Mouse (Mus musculus): ENCODE data around the gene Tmem245. TPM values are rescaled to one million over a fixed set of nuclear protein-coding genes. Genes with fewer than 3 reads are reported as not detected.

Gene Tmem245
- polyA plus RNA-seq, 1 experiment from 2014 or later, result 6.3 TPM

DNA sequence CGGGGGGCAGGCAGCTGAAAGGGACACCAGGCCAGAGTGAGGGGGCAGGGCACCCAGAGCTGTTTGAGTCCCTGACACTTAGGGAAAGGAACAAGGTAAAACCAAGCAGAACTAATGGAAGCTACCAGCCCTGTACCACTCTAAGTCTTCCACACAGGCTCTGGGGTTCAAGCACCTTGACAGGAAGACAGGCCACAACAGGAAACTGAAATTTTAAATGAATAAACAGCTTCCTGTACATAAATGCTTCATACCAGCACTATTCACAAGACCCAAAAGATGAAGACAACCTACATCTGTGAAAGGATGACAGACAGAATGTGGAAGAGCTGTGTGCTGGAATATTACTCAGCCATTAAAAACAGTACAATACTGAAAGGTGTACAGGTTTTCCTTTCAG is 11.9 kb downstream of the Tmem245 start:
- Histone ChIP-seq H3K4me1 (ENCODE audit: control insufficient read depth, insufficient read depth, low read length) (peaks cover 10% of the 10 kb centered on the region; the same call in 1 of the 2 replicates), H3K27me3 (replicated peaks; ENCODE audit: control insufficient read depth, insufficient read depth, low read length) (no peaks in the 10 kb centered on the region), H3K27ac (ENCODE audit: low read length) (no peak overlapping the region), H3K9me3 (ENCODE audit: control insufficient read depth, low read length) (no peaks in the 10 kb centered on the region), H3K9ac (ENCODE audit: low read depth, low read length) (no peak overlapping the region), H3K4me3 (ENCODE audit: low read length) (no peak overlapping the region), H3K4me2 (ENCODE audit: low read depth, low read length) (no peak overlapping the region), H3K36me3 (ENCODE audit: control insufficient read depth, insufficient read depth, low read length) (peaks cover 2% of the 10 kb centered on the region; the same call in 1 of the 2 replicates)
- no peak for ATAC-seq
- WGBS, result no CpG with 5 or more reads among the region's 1 CpGs

DNA sequence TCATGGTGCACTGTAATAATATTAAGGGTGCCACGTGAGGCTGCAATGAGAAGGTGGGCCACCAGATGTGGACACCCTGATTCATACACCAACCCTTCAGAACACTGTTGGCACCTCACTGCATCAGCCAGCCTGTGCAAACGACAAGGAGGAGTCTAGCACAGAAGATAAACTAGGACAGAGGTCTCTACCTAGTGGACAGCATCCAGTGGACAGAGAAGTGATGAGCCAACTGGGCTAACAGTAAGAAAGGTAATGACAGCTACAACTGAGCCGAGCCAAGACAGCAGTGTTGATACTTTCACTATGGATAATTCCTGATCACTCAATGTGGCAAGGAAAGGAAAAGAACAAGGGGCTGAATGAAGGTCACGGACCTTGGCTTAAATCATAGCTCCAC is 14.1 kb downstream of the Tmem245 start:
- Histone ChIP-seq H3K27ac (ENCODE audit: low read length) (no peak overlapping the region), H3K27me3 (replicated peaks; ENCODE audit: control insufficient read depth, insufficient read depth, low read length) (no peaks in the 10 kb centered on the region), H3K4me2 (ENCODE audit: low read depth, low read length) (no peak overlapping the region), H3K4me3 (ENCODE audit: low read length) (no peak overlapping the region), H3K9me3 (ENCODE audit: control insufficient read depth, low read length) (no peaks in the 10 kb centered on the region), H3K4me1 (ENCODE audit: control insufficient read depth, insufficient read depth, low read length) (0 out of 2 replicates have a peak, but pooled peaks cover 5% of the 10 kb centered on the region), H3K9ac (ENCODE audit: low read depth, low read length) (no peak overlapping the region), H3K36me3 (ENCODE audit: control insufficient read depth, insufficient read depth, low read length) (peaks cover 2% of the 10 kb centered on the region; the same call in 1 of the 2 replicates)
- ATAC-seq, result no peak
- 89% methylated on average over 4 of the region's 4 CpGs for WGBS

DNA sequence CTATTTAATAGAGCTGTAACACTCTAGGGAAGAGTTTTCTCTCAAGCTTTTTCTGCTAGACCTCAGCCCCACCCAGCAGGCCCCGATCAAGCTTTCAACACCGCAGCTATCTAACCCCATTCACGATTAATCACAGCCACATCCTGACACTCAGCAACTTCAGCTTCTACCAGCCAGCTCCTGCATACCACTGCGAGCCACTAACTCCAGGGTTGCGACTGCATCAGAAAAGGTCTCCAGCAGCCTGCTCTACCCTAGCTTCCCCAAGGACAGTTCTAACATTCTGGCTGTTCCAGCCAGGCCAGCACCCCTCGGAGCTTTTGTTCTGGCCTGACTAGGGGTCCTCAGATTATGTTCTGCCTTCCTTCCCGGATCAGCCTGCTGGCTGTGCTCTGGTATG is 15.1 kb downstream of the Tmem245 start:
- Histone ChIP-seq H3K4me1 (ENCODE audit: control insufficient read depth, insufficient read depth, low read length) (0 out of 2 replicates have a peak, but pooled peaks cover 3% of the 10 kb centered on the region), H3K27me3 (replicated peaks; ENCODE audit: control insufficient read depth, insufficient read depth, low read length) (no peaks in the 10 kb centered on the region), H3K9me3 (ENCODE audit: control insufficient read depth, low read length) (no peaks in the 10 kb centered on the region), H3K9ac (ENCODE audit: low read depth, low read length) (no peak overlapping the region), H3K4me2 (ENCODE audit: low read depth, low read length) (no peak overlapping the region), H3K4me3 (ENCODE audit: low read length) (no peak overlapping the region), H3K36me3 (ENCODE audit: control insufficient read depth, insufficient read depth, low read length) (peaks cover 2% of the 10 kb centered on the region; the same call in 1 of the 2 replicates), H3K27ac (ENCODE audit: low read length) (no peak overlapping the region)
- no peak for ATAC-seq
- WGBS, result 70% methylated on average over 7 of the region's 7 CpGs

DNA sequence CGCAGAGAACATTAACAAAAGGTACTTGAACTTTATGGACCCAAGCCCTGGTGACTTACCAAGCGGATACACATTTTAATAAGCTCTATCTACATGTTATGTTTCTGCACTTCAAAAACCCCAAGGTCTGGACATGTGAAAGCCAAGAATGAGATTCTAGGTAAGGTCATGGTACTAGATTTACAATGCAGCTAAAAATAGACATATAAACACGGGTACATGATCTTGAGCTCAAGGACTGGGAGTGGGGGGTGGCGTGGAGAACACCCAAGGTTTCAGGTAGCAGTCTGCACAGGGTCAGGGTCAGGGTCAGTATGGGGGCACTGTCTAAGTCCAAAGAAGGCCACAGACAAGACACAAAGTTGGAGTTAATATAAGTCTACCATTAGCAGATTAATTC is 16.9 kb downstream of the Tmem245 start:
- Histone ChIP-seq H3K4me2 (ENCODE audit: low read depth, low read length) (no peak overlapping the region), H3K9me3 (ENCODE audit: control insufficient read depth, low read length) (no peaks in the 10 kb centered on the region), H3K27me3 (replicated peaks; ENCODE audit: control insufficient read depth, insufficient read depth, low read length) (no peaks in the 10 kb centered on the region), H3K4me3 (ENCODE audit: low read length) (no peak overlapping the region), H3K27ac (ENCODE audit: low read length) (no peak overlapping the region), H3K4me1 (ENCODE audit: control insufficient read depth, insufficient read depth, low read length) (no peaks in the 10 kb centered on the region), H3K36me3 (ENCODE audit: control insufficient read depth, insufficient read depth, low read length) (peaks cover 2% of the 10 kb centered on the region; the same call in 1 of the 2 replicates), H3K9ac (ENCODE audit: low read depth, low read length) (no peak overlapping the region)
- no peak for ATAC-seq
- WGBS, result 71% methylated on average over 4 of the region's 4 CpGs

DNA sequence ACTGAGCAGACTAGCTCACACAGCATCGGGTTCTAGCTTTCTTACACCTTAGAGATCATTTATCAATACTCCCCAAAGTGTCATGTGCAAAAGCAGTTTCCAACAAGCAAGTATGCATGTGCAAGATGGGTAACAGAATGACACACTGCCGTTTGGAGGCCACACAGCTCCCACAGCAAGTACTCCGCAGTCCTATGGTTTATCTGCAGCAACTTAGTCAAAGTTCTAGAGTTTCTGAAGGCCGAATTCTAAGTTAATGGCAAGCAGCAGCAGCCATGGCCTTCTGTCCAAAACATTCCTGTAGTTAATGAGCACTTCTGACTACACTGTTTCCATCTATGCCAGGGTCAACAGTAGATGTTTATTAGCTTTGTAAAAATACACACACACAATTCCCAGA is 20.3 kb downstream of the Tmem245 start:
- Histone ChIP-seq H3K27ac (ENCODE audit: low read length) (no peak overlapping the region), H3K4me2 (ENCODE audit: low read depth, low read length) (no peak overlapping the region), H3K4me1 (ENCODE audit: control insufficient read depth, insufficient read depth, low read length) (no peaks in the 10 kb centered on the region), H3K27me3 (replicated peaks; ENCODE audit: control insufficient read depth, insufficient read depth, low read length) (no peaks in the 10 kb centered on the region), H3K4me3 (ENCODE audit: low read length) (no peak overlapping the region), H3K36me3 (ENCODE audit: control insufficient read depth, insufficient read depth, low read length) (peaks cover 13% of the 10 kb centered on the region), H3K9me3 (ENCODE audit: control insufficient read depth, low read length) (no peaks in the 10 kb centered on the region), H3K9ac (ENCODE audit: low read depth, low read length) (no peak overlapping the region)
- no peak for ATAC-seq
- 85% methylated on average over 4 of the region's 4 CpGs for WGBS

DNA sequence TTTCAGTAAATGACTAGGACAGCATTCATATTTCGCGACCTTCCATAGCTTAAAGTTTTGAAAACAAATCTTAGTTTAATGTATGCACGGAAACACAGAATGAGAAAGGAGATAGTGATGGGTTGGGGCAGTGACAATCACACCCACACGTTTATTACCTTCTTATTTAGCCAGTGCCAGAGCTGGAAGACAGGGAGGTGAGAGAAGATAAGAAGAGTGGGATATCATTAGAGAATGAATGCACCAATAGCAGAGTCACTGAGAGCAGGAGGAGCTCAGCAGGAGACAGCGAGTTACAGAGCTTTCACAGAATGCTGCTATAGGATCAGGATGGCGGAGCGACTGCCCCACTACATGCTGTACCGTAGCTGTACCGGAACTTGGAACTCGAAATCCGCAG is 25.0 kb downstream of the Tmem245 start:
- H3K36me3 ChIP-seq (ENCODE audit: control insufficient read depth, insufficient read depth, low read length), result peaks cover 13% of the 10 kb centered on the region
- H3K4me2 ChIP-seq (ENCODE audit: low read depth, low read length), result no peak overlapping the region
- no peak overlapping the region for H3K9ac ChIP-seq (ENCODE audit: low read depth, low read length)
- no peaks in the 10 kb centered on the region for H3K27me3 ChIP-seq (replicated peaks; ENCODE audit: control insufficient read depth, insufficient read depth, low read length)
- H3K4me3 ChIP-seq (ENCODE audit: low read length), result no peak overlapping the region
- H3K27ac ChIP-seq (ENCODE audit: low read length), result no peak overlapping the region
- H3K9me3 ChIP-seq (ENCODE audit: control insufficient read depth, low read length), result no peaks in the 10 kb centered on the region
- no peak for ATAC-seq
- 94% methylated on average over 11 of the region's 11 CpGs for WGBS
- H3K4me1 ChIP-seq (ENCODE audit: control insufficient read depth, insufficient read depth, low read length), result no peaks in the 10 kb centered on the region

DNA sequence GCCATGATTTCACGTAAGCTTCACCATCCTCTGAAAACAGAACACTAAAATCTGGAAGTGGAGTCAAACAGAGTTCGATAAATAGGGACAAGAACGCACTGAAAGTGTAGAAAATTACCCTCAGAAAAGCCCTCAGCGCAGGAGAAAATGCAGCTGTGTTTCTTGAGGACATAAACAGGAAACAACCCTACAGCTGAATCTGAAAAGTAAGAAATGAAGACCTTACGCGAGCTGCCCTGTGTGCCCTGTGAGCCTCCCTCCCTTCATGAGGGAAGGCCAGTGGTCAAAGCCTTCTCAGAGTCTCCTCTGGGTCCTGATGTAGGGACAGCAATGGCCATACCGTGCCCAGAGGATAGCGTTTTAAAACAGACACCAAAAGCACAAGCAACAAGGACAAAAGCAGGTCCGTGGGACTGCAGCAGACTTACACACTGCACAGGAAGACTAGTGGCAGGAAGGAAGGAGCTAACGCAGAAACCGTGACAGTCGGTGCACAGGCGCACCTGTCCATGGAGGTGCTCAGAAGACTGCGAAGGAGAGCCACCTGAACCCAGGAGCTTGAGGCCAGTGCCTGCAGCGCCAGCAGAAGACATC is 31.4 kb downstream of the Tmem245 start:
- 84% methylated on average over 15 of the region's 15 CpGs for WGBS
- no peak overlapping the region for H3K9ac ChIP-seq (ENCODE audit: low read depth, low read length)
- no peaks in the 10 kb centered on the region for H3K9me3 ChIP-seq (ENCODE audit: control insufficient read depth, low read length)
- no peaks in the 10 kb centered on the region for H3K27me3 ChIP-seq (replicated peaks; ENCODE audit: control insufficient read depth, insufficient read depth, low read length)
- no peak overlapping the region for H3K4me3 ChIP-seq (ENCODE audit: low read length)
- no peak overlapping the region for H3K4me2 ChIP-seq (ENCODE audit: low read depth, low read length)
- H3K4me1 ChIP-seq (ENCODE audit: control insufficient read depth, insufficient read depth, low read length), result no peaks in the 10 kb centered on the region
- no peak overlapping the region for H3K27ac ChIP-seq (ENCODE audit: low read length)
- no peak for ATAC-seq
- H3K36me3 ChIP-seq (ENCODE audit: control insufficient read depth, insufficient read depth, low read length), result peaks cover 4% of the 10 kb centered on the region

DNA sequence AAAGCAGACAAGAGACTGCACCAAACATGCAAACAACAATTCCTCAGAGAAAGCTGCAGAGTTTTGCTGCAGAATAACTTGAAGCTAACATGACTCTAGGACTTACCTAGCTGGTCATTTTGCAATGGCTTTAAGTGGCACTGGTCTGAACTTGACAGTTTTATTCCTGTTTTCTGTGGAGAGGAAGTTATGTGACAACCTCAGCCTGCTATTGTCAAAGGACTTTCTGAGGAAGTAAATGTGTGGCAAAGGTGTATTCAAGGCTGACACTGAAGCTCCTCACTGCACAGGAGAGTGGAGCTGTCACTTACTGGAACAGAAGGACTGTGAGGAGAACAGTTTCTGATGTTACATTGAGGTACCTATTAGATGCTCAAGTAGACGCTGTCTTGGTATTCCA is 32.5 kb downstream of the Tmem245 start:
- Histone ChIP-seq H3K4me1 (ENCODE audit: control insufficient read depth, insufficient read depth, low read length) (no peaks in the 10 kb centered on the region), H3K4me2 (ENCODE audit: low read depth, low read length) (no peak overlapping the region), H3K4me3 (ENCODE audit: low read length) (no peak overlapping the region), H3K9me3 (ENCODE audit: control insufficient read depth, low read length) (no peaks in the 10 kb centered on the region), H3K27me3 (replicated peaks; ENCODE audit: control insufficient read depth, insufficient read depth, low read length) (no peaks in the 10 kb centered on the region), H3K36me3 (ENCODE audit: control insufficient read depth, insufficient read depth, low read length) (peaks cover 6% of the 10 kb centered on the region), H3K27ac (ENCODE audit: low read length) (no peak overlapping the region), H3K9ac (ENCODE audit: low read depth, low read length) (no peak overlapping the region)
- WGBS, result 83% methylated on average over 1 of the region's 1 CpGs
- ATAC-seq, result no peak

DNA sequence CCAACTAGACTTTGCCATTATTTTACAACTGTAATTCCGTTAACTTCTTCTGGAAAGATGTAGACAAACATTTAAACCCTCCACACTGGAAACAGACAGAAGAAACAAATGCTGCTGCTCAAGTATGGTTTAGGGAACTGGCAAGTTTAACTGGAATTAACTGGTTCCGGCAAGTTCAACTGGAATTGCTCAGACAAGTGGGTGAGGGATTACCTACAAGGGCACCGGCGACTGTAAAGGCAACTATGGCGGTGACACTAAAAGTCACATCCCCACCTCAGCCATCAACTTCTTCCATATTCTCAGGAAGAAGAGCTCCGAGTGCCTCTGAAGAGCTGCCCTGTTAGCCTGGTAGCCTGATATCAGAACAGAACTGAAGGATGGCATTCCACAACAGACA is 32.9 kb downstream of the Tmem245 start:
- no peak overlapping the region for H3K27ac ChIP-seq (ENCODE audit: low read length)
- H3K36me3 ChIP-seq (ENCODE audit: control insufficient read depth, insufficient read depth, low read length), result peaks cover 8% of the 10 kb centered on the region
- H3K4me2 ChIP-seq (ENCODE audit: low read depth, low read length), result no peak overlapping the region
- ATAC-seq, result no peak
- no peak overlapping the region for H3K4me3 ChIP-seq (ENCODE audit: low read length)
- WGBS, result 92% methylated on average over 6 of the region's 6 CpGs
- no peaks in the 10 kb centered on the region for H3K4me1 ChIP-seq (ENCODE audit: control insufficient read depth, insufficient read depth, low read length)
- no peaks in the 10 kb centered on the region for H3K27me3 ChIP-seq (replicated peaks; ENCODE audit: control insufficient read depth, insufficient read depth, low read length)
- no peaks in the 10 kb centered on the region for H3K9me3 ChIP-seq (ENCODE audit: control insufficient read depth, low read length)
- no peak overlapping the region for H3K9ac ChIP-seq (ENCODE audit: low read depth, low read length)

Measured in intestine, embryonic 16.5 days (tissue).